Mouse (Mus musculus) bone marrow macrophage, adult 2 months (primary cell): ENCODE data around the gene Cnot4. TPM values are rescaled to one million over a fixed set of nuclear protein-coding genes. Genes with fewer than 3 reads are reported as not detected.

ENCODE experiments used
- H3K27ac ChIP-seq: 2 replicates; pipeline ENCODE4 v1.5.1; 2012; ENCODE audit warnings: low read depth, low read length; ENCODE audit not compliant: insufficient read depth
- H3K4me1 ChIP-seq: 2 replicates; pipeline ENCODE4 v1.6.1; 2012; ENCODE audit warnings: low read length; ENCODE audit not compliant: control insufficient read depth, insufficient read depth
- H3K4me3 ChIP-seq: 2 replicates; pipeline ENCODE4 v1.5.1; 2012; ENCODE audit warnings: mild to moderate bottlenecking, low read length, moderate library complexity; ENCODE audit not compliant: insufficient read depth
- CTCF ChIP-seq: IDR thresholded peaks from 2 replicates; pipeline ENCODE4 v1.5.1; 2012; ENCODE audit warnings: low read depth, mild to moderate bottlenecking, low read length, moderate library complexity
- POLR2A ChIP-seq: IDR thresholded peaks from 2 replicates; pipeline ENCODE4 v1.6.1; 2012; ENCODE audit warnings: mild to moderate bottlenecking, low read depth, low read length, borderline replicate concordance
- polyA plus RNA-seq: library from polyadenylated mRNA; stranded (reverse); fragments of >200 nt; gene quantifications from 2 replicates; pipeline ENCODE4 v1.2.4, GENCODE M21; 2012; ENCODE audit not compliant: missing spikeins, insufficient read depth, insufficient read length

Cnot4 gene
- polyA plus RNA-seq, 1 experiment: 34.2 TPM

GRCm38 (mm10) chr6:35043127-35043526, 90.4 kb downstream of the Cnot4 start:
- Histone ChIP-seq H3K4me3 (no peak overlapping the region), H3K27ac (no peak overlapping the region), H3K4me1 (peaks cover 9% of the 10 kb centered on the region)
- no peak for TF ChIP-seq POLR2A
- no peak for TF ChIP-seq CTCF

GRCm38 (mm10) chr6:35033341-35033740, 100.2 kb downstream of the Cnot4 start:
- Histone ChIP-seq H3K27ac (no peak overlapping the region), H3K4me1 (peaks cover 14% of the 10 kb centered on the region), H3K4me3 (no peak overlapping the region)
- TF ChIP-seq POLR2A (no peak), CTCF (no peak)

- TF ChIP-seq CTCF: no peak
- no peak for TF ChIP-seq POLR2A
- Histone ChIP-seq H3K4me3 (no peak overlapping the region), H3K4me1 (peaks cover 19% of the 10 kb centered on the region), H3K27ac (no peak overlapping the region)
Measured at GRCm38 (mm10) chr6:35032704-35033103, 100.8 kb downstream of the Cnot4 start.

GRCm38 (mm10) chr6:35030811-35031210, 102.7 kb downstream of the Cnot4 start:
- H3K4me1 ChIP-seq: peaks cover 17% of the 10 kb centered on the region

GRCm38 (mm10) chr6:35030226-35030625, 103.3 kb downstream of the Cnot4 start:
- TF ChIP-seq POLR2A: no peak
- no peak for TF ChIP-seq CTCF
- H3K27ac ChIP-seq: no peak overlapping the region
- no peak overlapping the region for H3K4me3 ChIP-seq
- H3K4me1 ChIP-seq: peaks cover 17% of the 10 kb centered on the region

More at GRCm38 (mm10) chr6:35030811-35031210, 102.7 kb downstream of the Cnot4 start:
- no peak overlapping the region for H3K27ac ChIP-seq
- TF ChIP-seq POLR2A (no peak), CTCF (no peak)
- H3K4me3 ChIP-seq: no peak overlapping the region

- Histone ChIP-seq H3K27ac (no peak overlapping the region), H3K4me1 (peaks cover 17% of the 10 kb centered on the region), H3K4me3 (no peak overlapping the region)
- TF ChIP-seq POLR2A (no peak), CTCF (no peak)
Measured at GRCm38 (mm10) chr6:35028023-35028422, 105.5 kb downstream of the Cnot4 start.

GRCm38 (mm10) chr6:35027257-35027656, 106.3 kb downstream of the Cnot4 start:
- TF ChIP-seq POLR2A (no peak), CTCF (no peak)
- no peak overlapping the region for H3K4me3 ChIP-seq
- H3K27ac ChIP-seq: no peak overlapping the region
- H3K4me1 ChIP-seq: peaks cover 17% of the 10 kb centered on the region

- Histone ChIP-seq H3K4me1 (no peaks in the 10 kb centered on the region), H3K4me3 (no peak overlapping the region), H3K27ac (no peak overlapping the region)
- TF ChIP-seq POLR2A (no peak), CTCF (no peak)
Measured at GRCm38 (mm10) chr6:35016624-35017023, 116.9 kb downstream of the Cnot4 start.

GRCm38 (mm10) chr6:35011953-35012352, 121.6 kb downstream of the Cnot4 start:
- Histone ChIP-seq H3K4me3 (no peak overlapping the region), H3K4me1 (no peaks in the 10 kb centered on the region), H3K27ac (no peak overlapping the region)
- TF ChIP-seq CTCF (no peak), POLR2A (no peak)

- no peak overlapping the region for H3K4me3 ChIP-seq
- no peaks in the 10 kb centered on the region for H3K4me1 ChIP-seq
- no peak overlapping the region for H3K27ac ChIP-seq
- no peak for TF ChIP-seq CTCF
- TF ChIP-seq POLR2A: no peak
Measured at GRCm38 (mm10) chr6:35010705-35011104, 122.8 kb downstream of the Cnot4 start.

- no peak overlapping the region for H3K4me3 ChIP-seq
- no peak for TF ChIP-seq POLR2A
- no peak for TF ChIP-seq CTCF
- H3K4me1 ChIP-seq: no peaks in the 10 kb centered on the region
- no peak overlapping the region for H3K27ac ChIP-seq
Measured at GRCm38 (mm10) chr6:35002261-35002669, 131.3 kb downstream of the Cnot4 start.
